In the genomic region with DNA sequence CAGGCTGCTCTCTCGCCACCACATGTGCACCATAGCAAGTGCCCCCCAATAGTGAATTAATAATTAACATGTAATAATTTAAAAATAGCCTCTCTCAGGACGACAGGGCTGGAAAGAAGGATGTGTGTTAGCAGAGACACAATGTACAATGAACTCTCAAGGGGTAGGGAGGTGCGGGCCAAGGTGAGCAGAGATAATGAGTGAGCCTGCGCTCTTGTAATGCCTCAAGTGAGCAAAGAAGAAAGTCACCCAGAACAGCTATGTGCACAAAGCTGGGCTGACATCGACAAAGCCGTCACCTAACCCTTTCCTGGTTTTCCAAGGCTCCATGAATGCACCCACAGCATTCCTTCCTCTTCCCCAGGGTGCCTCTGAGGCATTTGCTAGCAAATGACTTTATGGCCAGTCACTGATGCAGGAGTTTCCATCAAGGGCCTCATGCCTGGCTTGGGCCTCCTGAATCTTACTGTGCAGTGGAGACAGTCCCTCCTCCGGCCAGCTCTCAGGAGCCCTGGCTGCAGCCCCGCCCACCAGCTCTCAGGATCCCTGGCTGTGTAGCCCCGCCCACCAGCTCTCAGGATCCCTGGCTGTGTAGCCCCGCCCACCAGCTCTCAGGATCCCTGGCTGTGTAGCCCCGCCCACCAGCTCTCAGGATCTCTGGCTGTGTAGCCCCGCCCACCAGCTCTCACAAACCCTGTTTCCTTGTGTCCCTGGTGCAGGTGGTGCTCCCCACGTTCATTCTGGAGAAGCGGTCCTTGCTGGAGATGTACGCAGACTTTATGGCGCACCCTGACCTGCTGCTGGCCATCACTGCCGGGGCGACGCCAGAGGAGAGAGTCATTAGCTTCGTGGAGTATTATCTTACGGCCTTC, we compare ENCODE assay signal across 7 mouse cellular contexts.
DNase-seq lines count a peak whose midpoint lies in the region; ATAC-seq and TF ChIP-seq lines count a peak whose summit lies in the region.

No protein-coding gene starts in this region.

- peak; percentile 28 for ATAC-seq in Patski
- peak; percentile 85 for ATAC-seq in kidney, embryonic 14.5 days (ENCODE audit: low FRiP score, low TSS enrichment)
- ATAC-seq in lung, postnatal 0 days: peak; percentile 66

- WGBS in kidney, embryonic 14.5 days: 18% methylated on average over 21 of the region's 21 CpGs
- WGBS in lung, postnatal 0 days: 41% methylated on average over 20 of the region's 21 CpGs

- no peak overlapping the region for H3K9ac ChIP-seq in kidney, embryonic 14.5 days (ENCODE audit: low read depth, low read length)
- no peak overlapping the region for H3K9ac ChIP-seq in lung, postnatal 0 days (replicated peaks; ENCODE audit: low read depth)

- POLR2A ChIA-PET in Patski (lab: Charles Lee): no interaction called here

- no peak overlapping the region for H3K4me3 ChIP-seq in kidney, embryonic 14.5 days (ENCODE audit: low read length)
- no peak overlapping the region for H3K4me3 ChIP-seq in lung, postnatal 0 days (ENCODE audit: low read depth, low read length)

- H3K9me3 ChIP-seq in kidney, embryonic 14.5 days (ENCODE audit: control insufficient read depth, low read length): 0 out of 2 replicates have a peak, but pooled peaks cover 3% of the 10 kb centered on the region
- no peaks in the 10 kb centered on the region; the same call in 1 of the 2 replicates for H3K9me3 ChIP-seq in lung, postnatal 0 days (ENCODE audit: low read length)

- TF ChIP-seq EP300 in lung, postnatal 0 days (IDR thresholded peaks at IDR 0.05): no peak

- DNase-seq in Patski (ENCODE audit: low read depth, low spot score): no peak
- peak; percentile 62 for DNase-seq in c-Kit-positive CD71-positive TER-119-negative erythroid progenitor cells, embryonic 14.5 days (ENCODE audit: low read depth)
- peak; percentile 70 for DNase-seq in lung, postnatal 0 days (ENCODE audit: low spot score)
- DNase-seq in right cerebral cortex, postnatal 10 days (ENCODE audit: low spot score in 2 of 2): no peak
- DNase-seq in urinary bladder, postnatal 4 days (ENCODE audit: low spot score in 2 of 2): no peak
- no peak for DNase-seq in ovary, postnatal 10 days (ENCODE audit: low spot score)

- peak overlapping the region; percentile 5; the same call in 1 of the 2 replicates for H3K27ac ChIP-seq in kidney, embryonic 14.5 days (ENCODE audit: low read depth, low read length)
- no peak overlapping the region for H3K27ac ChIP-seq in lung, postnatal 0 days (ENCODE audit: low read length)

- no peak for TF ChIP-seq CTCF in Patski (IDR thresholded peaks at IDR 0.05)
- TF ChIP-seq CTCF in lung, postnatal 0 days (IDR thresholded peaks at IDR 0.05): no peak

- H3K4me2 ChIP-seq in kidney, embryonic 14.5 days (replicated peaks; ENCODE audit: low read depth, low read length): peak overlapping the region; percentile 2; the same call in 1 of the 2 replicates
- H3K4me2 ChIP-seq in lung, postnatal 0 days (replicated peaks; ENCODE audit: low read depth, low read length): no peak overlapping the region

- no peaks in the 10 kb centered on the region for H3K27me3 ChIP-seq in Patski
- H3K27me3 ChIP-seq in kidney, embryonic 14.5 days (ENCODE audit: control insufficient read depth, insufficient read depth, low read length): peaks cover 4% of the 10 kb centered on the region; the same call in 1 of the 2 replicates
- no peaks in the 10 kb centered on the region for H3K27me3 ChIP-seq in lung, postnatal 0 days (replicated peaks; ENCODE audit: insufficient read depth, low read length)

- no peaks in the 10 kb centered on the region for H3K36me3 ChIP-seq in kidney, embryonic 14.5 days (ENCODE audit: control insufficient read depth, insufficient read depth, low read length)
- no peaks in the 10 kb centered on the region for H3K36me3 ChIP-seq in lung, postnatal 0 days (ENCODE audit: insufficient read depth, low read length)

- H3K4me1 ChIP-seq in kidney, embryonic 14.5 days (ENCODE audit: control insufficient read depth, insufficient read depth, low read length): peaks cover 18% of the 10 kb centered on the region
- peaks cover 11% of the 10 kb centered on the region; the same call in 1 of the 2 replicates for H3K4me1 ChIP-seq in lung, postnatal 0 days (ENCODE audit: insufficient read depth, low read depth, low read length)

- in situ Hi-C loops in Patski (cut with MboI; ENCODE audit: low pct_unique_long_range_greater_than_20kb): no loop called here

- CTCF ChIA-PET in Patski (lab: Charles Lee): no interaction called here

Comparison
In these comparisons a context has a peak if more than half of its experiments do, and no peak if none do; other contexts are left out.
1. ATAC-seq: peak in every context shown above with its lines; median percentile 85 in kidney, embryonic 14.5 days; 66 in lung, postnatal 0 days; 28 in Patski.
2. DNase-seq: peak in c-Kit-positive CD71-positive TER-119-negative erythroid progenitor cells, embryonic 14.5 days (single experiment) and lung, postnatal 0 days (single experiment); none in Patski (single experiment), right cerebral cortex, postnatal 10 days (0 of 2), urinary bladder, postnatal 4 days (0 of 2) and ovary, postnatal 10 days (single experiment).